Mouse (Mus musculus): ENCODE measurements around the gene P2rx3.

GRCm38 (mm10) chr2:84980188-84980587 is 57.1 kb downstream of the P2rx3 start, which contains the start of gene Prg2:
- no peak for TF ChIP-seq CTCF (IDR thresholded peaks at IDR 0.05; ENCODE audit: low read depth)
- no peak for TF ChIP-seq EP300 (IDR thresholded peaks at IDR 0.05; ENCODE audit: low read depth)
